Mouse (Mus musculus): ENCODE measurements around the gene Slc22a21. TPM values are rescaled to one million over a fixed set of nuclear protein-coding genes. Genes with fewer than 3 reads are reported as not detected.

Slc22a21 gene
- 1 to 10 TPM in 1 of 2 experiments, under 1 TPM in 1; 0.43 to 5.4 TPM for polyA plus RNA-seq (2012; fragmentation: generic; extraction: Trizol)

GRCm38 (mm10) chr11:53979788-53980621 lies at the start of gene Slc22a21:
Gene Slc22a21, minus strand, starts transcription at chr11:53980332.

GRCm38 (mm10) chr11:54028044-54028951 lies 48.2 kb upstream of the Slc22a21 start, which contains the start of gene Slc22a4:
Gene Slc22a4, minus strand, starts transcription at chr11:54028090.

Other genes starting within 250 kb of the Slc22a21 start
- gene Irf1, start 210.3 kb downstream of the Slc22a21 start, polyA plus RNA-seq (2012; fragmentation: generic; extraction: Trizol): 10 to 100 TPM; 14.5 to 68.0 TPM
- 1 to 10 TPM in 1 of 2 experiments, under 1 TPM in 1; 0.25 to 1.4 TPM for gene Gm17334, start 207.1 kb downstream of the Slc22a21 start, polyA plus RNA-seq (2012; fragmentation: generic; extraction: Trizol)
- gene Gm12216, start 121.1 kb downstream of the Slc22a21 start, polyA plus RNA-seq (2012; fragmentation: generic; extraction: Trizol): 1 to 10 TPM in 1 of 2 experiments, under 1 TPM in 1; 0.56 to 7.2 TPM
- gene Slc22a5, start 88.7 kb downstream of the Slc22a21 start, polyA plus RNA-seq (2012; fragmentation: generic; extraction: Trizol): 10 to 100 TPM in 1 of 2 experiments, 1 to 10 TPM in 1; 1.1 to 10.6 TPM
- under 1 TPM; 0.11 to 0.21 TPM for gene Slc22a4, start 47.8 kb upstream of the Slc22a21 start, polyA plus RNA-seq (2012; fragmentation: generic; extraction: Trizol)
- 1 to 10 TPM in 1 of 2 experiments, under 1 TPM in 1; 0.76 to 4.0 TPM for gene Pdlim4, start 88.7 kb upstream of the Slc22a21 start, polyA plus RNA-seq (2012; fragmentation: generic; extraction: Trizol)
- 10 to 100 TPM; 30.5 to 70.7 TPM for gene P4ha2, start 119.8 kb upstream of the Slc22a21 start, polyA plus RNA-seq (2012; fragmentation: generic; extraction: Trizol)

Measured in C3H10T1/2 (cell line).